Mouse (Mus musculus) frontal cortex, adult (tissue): ENCODE results near the gene Rmnd5b.
A peak's percentile ranks its signal among the peaks of the same experiment; 100 is the strongest.

Experiments
- ATAC-seq: cut with Nextera tagmentation; 2 replicates; pipeline ENCODE4 v1.9.2; 2017; ENCODE audit warnings: mild to moderate bottlenecking, moderate library complexity, mixed read lengths; ENCODE audit not compliant: low TSS enrichment

The Rmnd5b gene

GRCm38 (mm10) chr11:51593368-51593767 is 42.3 kb downstream of the Rmnd5b start:
- ATAC-seq: no peak

GRCm38 (mm10) chr11:51591915-51592314 is 43.8 kb downstream of the Rmnd5b start:
- no peak for ATAC-seq

GRCm38 (mm10) chr11:51591168-51591567 is 44.5 kb downstream of the Rmnd5b start:
- no peak for ATAC-seq

GRCm38 (mm10) chr11:51590002-51590401 is 45.7 kb downstream of the Rmnd5b start:
- ATAC-seq: no peak

- ATAC-seq: no peak
These were observed 46.9 kb downstream of the Rmnd5b start for GRCm38 (mm10) chr11:51588833-51589232.

GRCm38 (mm10) chr11:51587059-51587458 is 48.6 kb downstream of the Rmnd5b start:
- no peak for ATAC-seq

- ATAC-seq: no peak
These were observed 49.3 kb downstream of the Rmnd5b start for GRCm38 (mm10) chr11:51586411-51586810.

GRCm38 (mm10) chr11:51585608-51586252 is 50.0 kb downstream of the Rmnd5b start:
- ATAC-seq: no peak

GRCm38 (mm10) chr11:51584431-51585248 is 51.1 kb downstream of the Rmnd5b start, which contains the start of gene Phykpl:
Gene Phykpl, plus strand, starts transcription at chr11:51584757.
- ATAC-seq: peak; percentile 93

GRCm38 (mm10) chr11:51584057-51584430 is 51.7 kb downstream of the Rmnd5b start:
- ATAC-seq: no peak; the same call in 1 of the 2 replicates

GRCm38 (mm10) chr11:51582713-51583112 is 53.0 kb downstream of the Rmnd5b start:
- no peak for ATAC-seq

GRCm38 (mm10) chr11:51579024-51579423 is 56.7 kb downstream of the Rmnd5b start:
- ATAC-seq: no peak

GRCm38 (mm10) chr11:51577587-51577986 is 58.1 kb downstream of the Rmnd5b start:
- no peak for ATAC-seq

GRCm38 (mm10) chr11:51576454-51576853 is 59.2 kb downstream of the Rmnd5b start:
- no peak for ATAC-seq
